Mouse (Mus musculus): Measurements from ENCODE around the gene Ran.

Gene Ran

DNA sequence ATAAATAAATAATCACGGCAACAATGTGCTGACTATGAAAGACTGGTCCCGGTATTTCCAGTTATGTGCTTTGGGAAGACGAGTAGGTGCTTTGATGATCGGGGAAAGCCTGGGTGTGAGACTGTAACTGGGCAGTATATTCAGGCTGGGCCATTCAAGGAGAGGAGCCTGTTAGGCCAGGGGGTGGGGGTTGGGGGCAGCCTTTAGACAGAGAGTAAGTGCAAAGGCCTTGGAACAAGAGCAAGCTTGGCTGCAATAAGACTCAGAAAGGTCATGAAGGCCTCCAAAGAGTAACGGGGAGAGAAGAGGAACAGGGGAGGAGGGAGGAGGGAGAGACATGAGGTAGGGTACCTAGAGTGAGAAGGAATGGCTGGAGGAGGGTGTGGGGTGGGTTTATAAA is 4.3 kb upstream of the Ran start:
- no peak for DNase-seq

DNA sequence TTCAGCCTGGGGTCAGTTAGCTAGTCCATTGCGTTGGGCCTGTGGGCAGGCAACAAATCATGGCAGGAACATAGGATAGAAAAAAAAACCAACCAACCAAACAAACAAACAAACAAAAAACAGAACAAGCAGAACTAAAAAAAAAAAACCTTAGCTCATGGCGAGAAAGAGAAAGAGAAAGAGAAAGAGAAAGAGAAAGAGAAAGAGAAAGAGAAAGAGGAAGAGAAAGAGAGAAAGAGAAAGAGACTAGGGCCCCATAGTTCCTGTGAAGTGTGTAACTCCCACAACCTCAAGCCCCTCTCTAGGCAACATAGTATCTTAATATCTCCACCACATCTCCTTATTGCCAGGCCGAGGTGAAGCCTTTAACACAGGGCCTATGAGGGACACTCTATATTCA is 3.5 kb upstream of the Ran start:
- DNase-seq = no peak

- DNase-seq = no peak
Observed at GRCm38 (mm10) chr5:129018782-129019489, 933 bp upstream of the Ran start.

GRCm38 (mm10) chr5:129020300-129020668 is 415 bp downstream of the Ran start:
- DNase-seq = no peak

DNA sequence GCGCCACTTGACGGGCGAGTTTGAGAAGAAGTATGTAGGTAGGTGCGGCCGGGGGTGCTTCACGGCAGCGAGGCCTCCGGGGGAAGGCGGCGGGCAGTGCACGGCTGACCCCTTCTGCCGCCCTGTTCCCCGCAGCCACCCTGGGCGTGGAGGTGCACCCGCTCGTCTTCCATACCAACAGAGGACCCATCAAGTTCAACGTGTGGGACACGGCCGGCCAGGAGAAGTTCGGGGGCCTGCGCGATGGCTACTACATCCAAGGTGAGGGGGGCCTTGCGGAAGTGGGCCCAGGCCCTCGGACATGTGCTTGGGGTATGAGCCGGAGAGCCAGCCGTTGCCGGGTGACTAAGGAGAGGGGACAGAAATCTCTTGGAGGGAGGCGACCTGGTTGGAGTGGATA is 862 bp downstream of the Ran start:
- no peak for DNase-seq

DNA sequence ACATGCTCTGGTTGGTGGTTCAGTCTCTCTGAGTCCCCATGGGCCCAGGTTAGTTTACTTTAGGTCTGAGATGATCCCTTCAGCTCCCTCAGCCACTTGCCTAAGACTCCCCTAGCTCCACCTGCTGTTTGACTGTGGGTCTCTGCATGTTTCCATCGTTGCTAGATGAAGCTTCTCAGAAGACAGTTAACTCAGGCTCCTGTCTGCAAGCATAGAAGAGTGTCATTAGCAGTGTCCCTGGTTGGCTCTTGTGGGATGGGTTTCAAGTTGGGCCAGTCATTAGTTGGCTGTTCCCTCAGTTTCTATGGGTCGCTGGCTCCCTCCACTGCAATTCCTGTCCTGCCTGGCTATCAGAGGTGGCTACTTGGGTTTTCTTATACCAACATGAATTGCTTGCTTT is 5.2 kb downstream of the Ran start:
- DNase-seq = no peak

GRCm38 (mm10) chr5:129025725-129026124 is 5.9 kb downstream of the Ran start:
- DNase-seq = no peak

DNA sequence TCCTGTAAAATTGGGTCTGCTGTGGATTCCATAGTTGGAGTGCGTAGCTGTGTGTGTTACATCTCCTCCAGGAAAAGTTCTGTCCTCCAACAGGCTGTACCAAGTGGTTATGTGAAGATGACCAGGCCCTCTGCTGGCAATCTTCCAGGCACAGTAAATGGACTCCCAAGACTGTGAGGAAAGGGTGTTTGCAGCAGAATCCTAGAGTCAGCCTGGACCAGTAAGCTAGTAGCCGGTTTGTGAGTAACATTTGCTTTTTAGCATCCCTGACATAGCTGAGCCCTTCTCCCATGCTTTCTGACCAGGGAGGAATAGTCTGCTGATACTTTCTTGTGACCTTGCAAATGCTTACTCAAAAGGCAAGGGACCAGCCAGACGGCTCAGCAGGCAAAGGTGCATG is 6.3 kb downstream of the Ran start:
- DNase-seq = no peak

- DNase-seq = no peak
Observed at GRCm38 (mm10) chr5:129026637-129027036, 6.8 kb downstream of the Ran start.

DNA sequence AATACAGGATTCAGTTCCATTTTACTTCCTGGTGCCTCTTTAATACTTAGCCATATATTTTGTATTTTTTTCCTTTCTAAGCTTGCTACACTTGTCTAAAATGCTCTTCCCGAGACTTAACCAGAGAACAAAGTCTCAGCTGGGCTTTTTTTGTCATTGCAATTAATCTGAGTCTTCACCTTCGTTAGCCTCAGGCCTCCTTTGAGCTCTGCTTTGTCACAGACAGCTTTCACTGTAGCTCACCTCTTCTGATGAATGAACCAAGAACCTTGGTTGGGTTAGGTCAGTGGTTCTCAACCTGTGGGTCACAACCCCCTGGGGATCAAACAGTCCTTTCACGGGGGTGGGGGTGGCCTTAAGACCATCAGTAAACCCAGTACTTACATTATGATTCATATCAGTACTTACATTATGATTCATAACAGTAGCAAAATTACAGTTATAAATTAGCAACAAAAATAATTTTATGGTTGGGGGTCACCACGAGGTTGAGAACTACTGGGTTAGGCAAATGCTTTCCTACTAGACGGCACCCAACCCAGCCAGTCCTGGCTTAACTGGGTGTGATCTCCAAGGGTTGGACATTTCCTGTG is 9.4 kb downstream of the Ran start:
- DNase-seq = no peak

DNA sequence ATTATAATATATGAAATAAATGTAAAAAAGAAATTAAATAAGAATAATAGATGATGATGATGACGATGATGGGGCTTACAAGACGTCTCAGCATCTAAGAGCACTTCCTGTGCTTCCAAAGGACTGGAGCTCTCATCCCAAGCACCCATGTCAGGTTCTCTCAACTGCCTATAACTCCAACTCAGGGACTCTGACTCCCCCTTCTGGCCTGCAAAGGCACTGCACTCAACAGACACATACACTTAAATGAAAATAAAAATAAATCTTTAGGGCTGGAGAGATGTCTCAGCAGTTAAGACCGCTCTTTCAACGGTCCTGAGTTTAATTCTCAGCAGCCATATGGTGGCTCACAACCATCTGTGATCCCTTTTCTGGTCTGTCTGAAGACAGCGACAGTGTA is 16.8 kb downstream of the Ran start:
- no peak for DNase-seq

DNA sequence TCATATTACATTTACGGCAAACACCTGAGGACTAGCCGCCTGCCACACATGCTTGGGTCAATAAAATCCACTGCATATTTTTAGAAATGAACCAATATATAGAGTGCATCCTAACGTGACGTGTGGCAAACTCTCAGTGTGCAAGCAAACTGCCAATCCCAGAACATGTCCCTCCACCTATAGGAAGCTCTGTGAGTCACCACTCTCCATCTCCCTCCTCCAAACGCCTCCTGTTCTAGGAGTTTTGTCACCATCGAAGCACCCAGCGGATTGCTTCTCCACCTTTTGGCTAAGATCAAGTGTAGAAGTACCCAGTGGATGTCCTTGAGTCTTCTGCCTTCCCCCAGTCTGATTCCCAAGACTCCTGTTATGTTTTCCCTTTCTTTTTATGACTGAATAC is 17.9 kb downstream of the Ran start:
- no peak for DNase-seq

DNA sequence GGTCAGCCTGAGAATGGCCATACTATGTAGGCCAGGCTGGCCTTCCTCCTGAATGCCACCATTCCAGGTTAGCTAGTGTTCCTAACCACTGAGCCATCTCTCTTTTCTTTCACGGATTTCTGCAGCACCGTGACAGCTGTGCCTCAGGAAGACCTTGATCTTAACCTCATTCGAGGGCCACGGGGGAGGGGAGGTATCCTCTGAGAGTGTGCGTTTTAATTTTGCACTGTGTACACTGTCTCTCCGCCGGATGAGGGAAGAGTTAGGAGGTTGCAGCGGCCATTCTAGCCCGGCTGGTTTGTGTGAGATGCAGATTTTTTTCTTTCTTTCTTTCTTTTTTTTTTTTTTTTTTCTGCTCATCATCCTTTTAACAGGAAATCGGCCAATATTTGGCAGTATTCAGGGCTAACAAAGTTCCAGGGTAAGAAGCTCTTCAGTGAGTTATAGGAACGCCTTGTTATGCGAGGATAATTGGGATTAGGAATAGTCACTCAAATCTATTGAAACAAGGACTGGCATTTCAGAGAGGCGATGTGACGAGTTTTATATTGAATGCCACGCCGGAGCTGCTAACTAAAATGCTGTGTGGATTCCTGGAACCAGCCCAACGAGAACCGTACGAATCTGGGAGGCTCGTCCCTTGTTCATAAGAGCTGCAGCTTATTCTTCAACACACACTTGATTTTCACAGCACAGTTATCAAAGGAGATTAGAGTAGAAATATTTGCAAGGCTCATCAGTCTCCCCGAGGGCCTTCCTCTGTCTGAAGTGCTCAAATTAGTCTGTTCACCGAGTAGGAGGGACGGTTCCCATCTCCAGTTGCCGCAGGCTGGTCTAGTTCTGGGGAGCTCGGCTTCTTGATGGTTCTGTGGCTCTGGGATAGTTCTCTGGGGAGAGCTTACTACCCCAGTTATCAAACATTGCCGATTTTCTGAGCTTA is 26.0 kb downstream of the Ran start:
- no peak for DNase-seq

DNA sequence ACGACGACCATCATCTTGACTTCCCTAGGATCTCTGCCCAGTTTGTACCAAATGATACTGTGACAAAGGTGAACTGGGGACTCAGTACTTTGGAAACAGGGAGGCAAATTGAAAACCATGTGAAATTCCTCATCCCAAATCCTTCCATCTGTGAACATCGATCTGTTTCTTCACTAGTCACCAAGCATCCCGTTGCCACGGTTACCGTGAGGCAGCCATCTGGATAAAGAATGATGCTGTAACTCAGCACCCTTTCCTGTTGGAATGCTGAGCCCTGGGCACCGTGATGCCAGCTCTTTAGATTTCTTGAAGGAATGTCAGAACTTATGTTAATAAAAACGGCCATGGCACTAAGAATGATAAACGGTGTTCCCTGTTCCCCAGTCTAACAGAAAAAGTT is 29.5 kb downstream of the Ran start:
- peak; percentile 71 for DNase-seq

GRCm38 (mm10) chr5:129051910-129052309 is 32.0 kb downstream of the Ran start:
- no peak for DNase-seq

DNA sequence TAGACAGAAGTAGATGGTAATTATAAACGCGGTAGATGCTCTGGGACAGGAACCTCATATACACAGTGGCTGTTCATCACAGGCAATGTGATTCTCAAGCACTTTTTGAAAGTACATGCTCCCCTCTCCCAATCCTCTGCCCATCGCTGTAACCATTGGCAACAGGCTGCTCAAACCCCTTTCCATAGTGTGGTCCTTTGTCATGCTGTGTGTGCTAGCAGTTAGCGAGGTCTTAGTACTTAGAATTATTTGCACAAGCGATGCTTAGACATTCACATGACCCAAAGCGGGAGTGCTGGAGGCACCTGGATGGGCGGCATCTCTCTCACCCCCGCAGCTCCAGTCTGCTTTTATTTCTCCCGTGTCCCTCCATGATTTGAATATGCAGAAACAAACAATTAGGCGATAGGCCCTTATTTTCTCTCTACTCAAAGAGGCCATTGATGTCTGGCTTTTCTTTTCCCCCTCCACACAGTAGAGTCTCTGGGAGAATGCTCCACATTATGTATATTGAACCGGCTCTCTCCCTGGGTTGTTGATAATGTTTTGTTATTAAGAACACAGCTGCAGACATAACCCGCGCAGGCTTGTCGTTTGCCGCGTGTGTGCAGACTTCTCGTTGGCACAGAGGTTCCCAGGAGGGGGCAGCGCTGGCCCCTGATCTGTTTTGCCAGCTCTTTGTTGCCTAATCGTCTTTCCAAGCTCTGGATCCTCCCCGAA is 32.9 kb downstream of the Ran start:
- no peak for DNase-seq

DNA sequence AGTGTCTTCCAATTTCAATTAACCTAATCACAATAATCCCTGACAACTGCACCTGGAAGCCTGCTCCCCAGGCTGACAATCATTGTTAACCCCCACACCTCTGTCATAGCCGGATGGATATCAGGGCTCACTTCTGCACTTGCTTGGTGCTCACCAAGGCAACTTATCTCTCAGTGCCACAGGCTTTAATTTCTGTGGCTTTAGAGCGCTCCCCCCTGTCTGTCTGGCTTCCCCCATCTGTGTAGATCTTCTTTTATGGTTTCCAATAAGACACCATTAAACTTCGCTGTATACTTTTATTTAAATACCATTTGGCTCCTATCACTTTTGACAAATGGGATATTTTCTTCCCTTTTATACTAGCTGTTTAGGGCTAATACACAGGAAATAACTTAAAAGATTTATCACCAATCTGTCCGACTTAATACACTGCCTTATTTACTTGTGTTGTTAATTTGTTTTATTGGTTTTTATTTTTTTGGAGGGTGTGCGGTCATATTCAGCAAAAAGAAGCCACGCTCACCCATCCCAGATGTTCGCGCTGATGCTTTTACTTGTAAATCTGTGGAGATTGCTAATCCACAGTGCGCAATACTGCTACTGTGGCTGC is 34.9 kb downstream of the Ran start:
- DNase-seq = no peak

DNA sequence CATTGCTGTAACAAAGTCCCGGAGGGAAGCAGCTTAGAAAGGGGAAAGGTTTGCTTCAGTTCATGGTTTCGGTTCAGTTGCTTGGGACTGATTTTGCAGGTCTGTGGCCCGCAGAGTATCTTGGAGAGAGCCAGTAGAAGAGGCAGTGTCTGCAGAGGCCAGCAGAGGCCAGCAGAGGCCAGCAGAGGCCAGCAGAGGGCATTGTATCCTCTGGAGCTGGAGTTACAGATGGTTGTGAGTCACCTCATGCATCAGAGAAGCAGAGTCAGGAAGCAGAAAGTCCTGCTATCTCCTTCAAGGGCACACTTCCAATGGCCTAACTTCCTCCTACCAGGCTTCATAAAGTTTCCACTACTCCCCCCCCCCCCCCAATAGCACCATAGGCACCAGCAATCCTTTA is 39.2 kb downstream of the Ran start:
- no peak for DNase-seq

DNA sequence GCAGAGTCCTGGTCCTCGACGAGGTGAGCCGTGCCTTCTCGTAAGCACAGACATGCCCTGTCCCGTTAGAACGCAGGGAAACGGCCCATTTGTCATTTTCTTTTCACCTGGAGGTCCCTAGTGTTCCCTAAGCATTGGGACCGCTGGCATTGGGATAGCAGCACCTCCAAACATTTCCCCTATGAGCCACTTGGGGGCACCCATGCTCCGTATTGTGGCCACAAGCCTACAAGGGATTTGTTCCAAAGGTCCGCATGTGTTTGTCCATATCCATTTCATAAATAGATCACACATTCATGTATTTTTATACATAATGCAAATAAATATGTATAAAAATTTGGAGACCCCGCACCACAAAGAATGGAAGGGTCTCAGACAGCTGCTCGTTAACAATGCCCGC is 41.7 kb downstream of the Ran start:
- DNase-seq = peak; percentile 79

DNA sequence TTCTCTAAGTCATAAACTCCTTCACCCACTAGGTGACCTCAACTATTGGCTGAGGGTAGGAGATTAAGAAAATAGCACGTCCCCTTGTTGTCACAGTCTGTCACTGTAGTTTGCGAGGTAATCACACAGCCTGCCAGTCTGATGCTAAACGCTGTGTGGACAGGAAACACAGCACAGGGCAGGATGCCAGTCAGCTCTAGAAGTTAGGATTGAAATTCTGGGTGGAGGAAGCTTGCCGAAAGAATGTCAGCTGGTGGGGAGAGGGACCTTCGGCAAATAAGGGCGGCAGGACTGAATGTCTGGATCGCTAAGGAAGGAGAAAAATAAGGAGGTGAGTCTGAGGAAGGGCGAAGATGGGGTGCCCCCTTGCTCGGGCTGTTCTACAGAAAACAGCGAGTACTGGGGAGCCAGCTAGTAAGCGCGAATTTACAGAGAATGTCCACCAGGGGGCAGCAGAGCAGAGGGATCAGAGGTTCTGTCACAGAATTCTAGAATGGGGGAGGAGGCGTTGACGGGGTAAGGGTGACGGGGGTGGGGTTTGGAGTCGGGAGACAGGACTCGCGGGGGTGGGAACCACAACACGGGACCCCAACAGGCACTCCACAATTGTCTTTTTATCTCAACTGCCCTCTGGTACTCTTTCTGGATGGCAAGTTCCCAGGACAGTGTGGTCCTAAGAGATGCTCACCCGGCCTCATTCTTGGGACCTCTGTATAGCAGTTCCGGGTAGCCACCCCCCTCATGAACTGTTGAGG is 43.3 kb downstream of the Ran start:
- peak; percentile 82 for DNase-seq

GRCm38 (mm10) chr5:129063792-129064087 is 43.9 kb downstream of the Ran start:
- no peak for DNase-seq

DNA sequence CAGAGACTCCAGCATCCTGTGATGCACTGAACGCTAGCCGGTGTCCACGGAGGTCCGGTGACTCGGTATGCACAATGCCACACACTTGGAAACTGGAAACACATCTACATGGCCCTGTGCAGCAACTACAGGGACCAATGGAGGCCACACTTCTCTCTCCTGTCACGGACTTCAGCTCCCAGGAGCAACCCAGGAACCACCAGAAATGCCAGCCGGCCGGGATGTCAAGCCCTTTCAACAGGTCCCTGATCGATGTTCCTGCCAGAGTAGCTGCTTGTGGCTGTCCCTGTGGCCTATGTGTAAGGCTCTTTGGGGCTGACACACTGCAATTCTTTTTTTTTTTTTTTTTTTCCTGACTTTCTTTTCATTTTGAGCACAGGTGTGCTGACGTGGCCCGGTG is 44.3 kb downstream of the Ran start:
- no peak for DNase-seq

Measured in right cerebral cortex, adult 18-20 months (tissue).